Mouse (Mus musculus): ENCODE measurements around the gene Ddx5.
"Not testable (repeated sequence)": the region's sequence is repeated elsewhere in the genome, so short reads cannot be mapped to it uniquely, and the experiment has no call there.

Ddx5 gene

GRCm38 (mm10) chr11:106788775-106789459 is at the start of gene Ddx5, which contains the start of gene Cep95:
Ddx5 (minus strand) TSS chr11:106789185.
Cep95 (plus strand) TSS chr11:106789252.
- DNase-seq (ENCODE audit: low spot score): peak; percentile 98

GRCm38 (mm10) chr11:106828079-106828478 is 39.1 kb upstream of the Ddx5 start:
- DNase-seq (ENCODE audit: low spot score): no peak

- DNase-seq (ENCODE audit: low spot score): no peak
Observed at GRCm38 (mm10) chr11:106824403-106824802, 35.4 kb upstream of the Ddx5 start.

- DNase-seq (ENCODE audit: low spot score): no peak
Observed at GRCm38 (mm10) chr11:106823741-106824140, 34.8 kb upstream of the Ddx5 start.

GRCm38 (mm10) chr11:106822911-106823310 is 33.9 kb upstream of the Ddx5 start:
- DNase-seq (ENCODE audit: low spot score): no peak

- no peak for DNase-seq (ENCODE audit: low spot score)
Observed at GRCm38 (mm10) chr11:106822491-106822890, 33.5 kb upstream of the Ddx5 start.

GRCm38 (mm10) chr11:106821397-106821796 is 32.4 kb upstream of the Ddx5 start:
- no peak for DNase-seq (ENCODE audit: low spot score)

- peak; percentile 62 for DNase-seq (ENCODE audit: low spot score)
Observed at GRCm38 (mm10) chr11:106820972-106821371, 32.0 kb upstream of the Ddx5 start.

GRCm38 (mm10) chr11:106820252-106820651 is 31.3 kb upstream of the Ddx5 start:
- no peak for DNase-seq (ENCODE audit: low spot score)

- DNase-seq (ENCODE audit: low spot score): no peak
Observed at GRCm38 (mm10) chr11:106819595-106819994, 30.6 kb upstream of the Ddx5 start.

GRCm38 (mm10) chr11:106818341-106818740 is 29.4 kb upstream of the Ddx5 start:
- no peak for DNase-seq (ENCODE audit: low spot score)

GRCm38 (mm10) chr11:106817808-106818207 is 28.8 kb upstream of the Ddx5 start:
- no peak for DNase-seq (ENCODE audit: low spot score)

- DNase-seq (ENCODE audit: low spot score): no peak
Observed at GRCm38 (mm10) chr11:106817156-106817555, 28.2 kb upstream of the Ddx5 start.

- DNase-seq (ENCODE audit: low spot score): no peak
Observed at GRCm38 (mm10) chr11:106816316-106816715, 27.3 kb upstream of the Ddx5 start.

GRCm38 (mm10) chr11:106815761-106816160 is 26.8 kb upstream of the Ddx5 start:
- no peak for DNase-seq (ENCODE audit: low spot score)

GRCm38 (mm10) chr11:106815331-106815730 is 26.3 kb upstream of the Ddx5 start:
- no peak for DNase-seq (ENCODE audit: low spot score)

- no peak for DNase-seq (ENCODE audit: low spot score)
Observed at GRCm38 (mm10) chr11:106814601-106815320, 25.8 kb upstream of the Ddx5 start.

- no peak for DNase-seq (ENCODE audit: low spot score)
Observed at GRCm38 (mm10) chr11:106812410-106813136, 23.6 kb upstream of the Ddx5 start.

- not testable (repeated sequence) for DNase-seq (ENCODE audit: low spot score)
Observed at GRCm38 (mm10) chr11:106807442-106807841, 18.5 kb upstream of the Ddx5 start.

GRCm38 (mm10) chr11:106802069-106802627 is 13.2 kb upstream of the Ddx5 start:
- no peak for DNase-seq (ENCODE audit: low spot score)

GRCm38 (mm10) chr11:106795679-106796078 is 6.7 kb upstream of the Ddx5 start:
- DNase-seq (ENCODE audit: low spot score): no peak

- no peak for DNase-seq (ENCODE audit: low spot score)
Observed at GRCm38 (mm10) chr11:106793846-106794245, 4.9 kb upstream of the Ddx5 start.
